Mouse (Mus musculus) left cerebral cortex, adult 9 months (tissue): Measurements from ENCODE around the gene 1700015G11Rik.
A peak's percentile ranks its signal among the peaks of the same experiment; 100 is the strongest.

Experiments used
- DNase-seq, 2 experiments: peaks; one replicate each; pipeline ENCODE4 v3.0.0; 2022; ENCODE audit warnings: low spot score in 2 of 2

1700015G11Rik gene

GRCm38 (mm10) chr7:51967581-51967980, 47.9 kb downstream of the 1700015G11Rik start:
- no peak for DNase-seq

DNA sequence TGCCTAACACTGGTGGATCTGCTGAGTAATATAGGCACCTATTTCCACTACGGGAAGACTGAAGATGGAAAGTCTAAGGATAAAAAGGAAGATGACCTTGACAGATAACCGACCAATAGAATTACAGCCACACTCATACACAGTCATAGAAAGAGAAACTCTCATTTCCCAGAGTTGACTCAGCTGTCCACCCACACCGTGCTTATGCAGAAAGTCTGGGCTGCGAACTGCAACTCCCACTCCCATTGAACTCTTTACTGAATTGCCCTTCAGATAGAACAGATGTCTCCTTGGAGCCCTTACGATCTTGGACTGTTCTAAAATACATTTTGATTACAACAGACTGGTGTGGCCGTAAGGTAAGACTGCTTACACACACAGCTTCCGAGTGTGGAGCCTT, 50.8 kb downstream of the 1700015G11Rik start:
- DNase-seq = peak in 1 of 2 experiments; percentile 43

DNA sequence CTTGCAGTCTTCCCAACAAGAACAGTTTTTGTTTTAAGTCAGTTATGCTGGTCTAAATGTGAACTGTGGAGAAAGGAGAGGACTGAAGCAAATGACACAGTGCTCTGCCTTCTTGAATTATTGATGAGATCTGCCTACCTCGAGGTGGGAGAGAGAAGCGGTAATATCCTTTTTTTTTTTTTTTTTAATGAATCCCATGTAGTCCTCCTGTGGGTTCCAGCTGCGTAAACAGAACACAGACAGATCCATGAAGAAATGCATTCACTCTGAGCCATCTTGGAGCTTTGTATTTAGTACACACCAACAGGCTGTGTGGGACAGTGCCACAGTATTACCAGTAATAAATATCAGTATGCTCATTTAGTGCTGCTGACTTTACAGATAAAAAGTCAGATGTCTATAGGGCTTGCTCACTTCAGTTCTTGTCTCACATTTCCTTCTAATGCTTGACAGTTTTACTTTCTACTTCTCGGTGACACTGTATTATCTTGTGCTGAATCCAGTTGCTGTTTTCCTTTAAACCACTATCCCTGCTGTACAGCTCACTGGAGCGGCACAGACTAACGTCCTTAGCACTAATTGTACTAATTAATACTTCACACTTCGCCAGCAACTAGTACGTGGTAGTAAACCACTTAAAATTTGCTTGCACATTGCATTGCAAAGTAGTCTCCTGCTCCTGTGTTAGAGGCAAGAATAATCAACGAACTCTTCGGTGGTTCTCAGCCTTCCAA, 53.1 kb downstream of the 1700015G11Rik start:
- no peak for DNase-seq
